Mouse (Mus musculus): ENCODE results near the gene Zcchc24.

The Zcchc24 gene

DNA sequence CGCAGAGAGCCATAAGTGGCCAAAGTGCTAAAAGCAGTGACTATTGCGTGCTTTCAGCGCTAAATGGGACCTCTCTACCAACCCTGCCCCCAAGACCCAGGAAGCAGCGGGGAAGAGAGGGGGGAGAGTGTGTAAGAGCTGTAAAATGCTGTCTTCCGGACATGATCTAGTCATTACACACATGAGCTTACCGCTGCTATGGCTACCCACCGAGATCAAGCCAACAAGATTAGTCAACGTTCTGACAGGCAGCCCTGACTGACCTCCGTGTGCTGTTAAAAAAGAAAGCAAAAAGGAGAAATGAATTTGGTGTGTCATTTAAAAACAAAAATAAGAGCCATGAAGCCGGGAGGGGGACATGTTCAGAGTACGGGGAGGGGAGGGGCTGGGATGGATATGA lies 11.8 kb upstream of the Zcchc24 start:
- DNase-seq (ENCODE audit: low read depth in 2 of 2, low spot score in 2 of 2): no peak

DNA sequence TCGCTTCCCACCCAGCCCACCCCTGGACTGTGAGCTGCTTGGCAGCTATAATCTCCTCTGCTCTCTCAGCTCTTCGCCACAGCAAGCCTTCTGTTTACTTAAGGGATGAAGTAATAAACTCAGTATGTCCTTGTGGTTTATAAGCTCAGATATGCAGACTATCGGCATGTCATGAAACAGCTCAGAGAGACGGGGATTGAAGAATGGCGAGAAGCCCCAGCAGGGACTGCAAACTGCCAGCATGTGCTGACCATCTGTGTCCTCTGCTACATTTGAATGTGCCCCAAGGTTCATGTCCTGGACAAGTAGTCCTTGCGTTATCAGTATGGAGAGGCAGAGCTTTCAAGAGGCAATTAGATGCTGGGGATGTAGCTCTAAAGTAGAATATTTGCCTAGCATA lies 7.5 kb upstream of the Zcchc24 start:
- no peak for DNase-seq (ENCODE audit: low read depth in 2 of 2, low spot score in 2 of 2)

DNA sequence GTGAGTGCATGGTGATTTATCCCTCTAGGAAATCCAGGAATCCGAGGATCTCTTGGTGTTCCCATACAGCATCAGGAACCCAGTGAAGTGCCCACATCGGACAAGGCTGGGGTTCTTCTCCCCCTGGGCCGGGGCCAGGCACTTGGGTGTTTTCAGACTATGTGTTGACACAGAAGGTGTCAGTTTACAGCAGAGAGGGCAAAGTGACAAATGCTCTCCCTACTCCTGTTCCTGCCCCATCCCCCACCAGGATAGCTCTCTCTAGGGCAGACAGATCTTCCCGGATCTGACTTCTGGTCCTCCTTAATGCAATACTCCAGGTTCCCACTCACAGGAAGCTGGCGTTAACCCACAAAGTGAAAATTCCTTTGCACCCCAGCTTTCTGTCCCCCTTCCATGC lies 5.3 kb upstream of the Zcchc24 start:
- no peak for DNase-seq (ENCODE audit: low read depth in 2 of 2, low spot score in 2 of 2)

DNA sequence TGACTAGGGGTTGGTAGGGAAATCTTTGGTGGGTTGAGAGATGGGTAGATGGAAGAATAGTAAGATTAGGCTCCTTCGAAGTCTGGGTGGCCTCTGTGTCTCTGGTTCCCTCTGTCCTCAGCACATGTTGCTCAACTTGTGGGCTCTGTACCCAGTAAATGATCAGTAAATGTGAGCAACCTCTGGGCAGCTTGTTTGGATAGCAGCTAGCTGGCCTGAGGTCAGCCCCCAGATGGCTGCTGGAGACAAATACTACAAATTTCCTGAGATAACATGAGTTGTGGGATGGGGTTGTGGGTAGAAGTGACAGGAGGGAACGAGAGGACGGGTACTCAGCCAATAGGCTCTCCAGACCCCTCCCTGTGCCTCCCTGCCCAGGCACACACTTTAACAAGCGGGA lies 4.2 kb upstream of the Zcchc24 start:
- no peak for DNase-seq (ENCODE audit: low read depth in 2 of 2, low spot score in 2 of 2)

DNA sequence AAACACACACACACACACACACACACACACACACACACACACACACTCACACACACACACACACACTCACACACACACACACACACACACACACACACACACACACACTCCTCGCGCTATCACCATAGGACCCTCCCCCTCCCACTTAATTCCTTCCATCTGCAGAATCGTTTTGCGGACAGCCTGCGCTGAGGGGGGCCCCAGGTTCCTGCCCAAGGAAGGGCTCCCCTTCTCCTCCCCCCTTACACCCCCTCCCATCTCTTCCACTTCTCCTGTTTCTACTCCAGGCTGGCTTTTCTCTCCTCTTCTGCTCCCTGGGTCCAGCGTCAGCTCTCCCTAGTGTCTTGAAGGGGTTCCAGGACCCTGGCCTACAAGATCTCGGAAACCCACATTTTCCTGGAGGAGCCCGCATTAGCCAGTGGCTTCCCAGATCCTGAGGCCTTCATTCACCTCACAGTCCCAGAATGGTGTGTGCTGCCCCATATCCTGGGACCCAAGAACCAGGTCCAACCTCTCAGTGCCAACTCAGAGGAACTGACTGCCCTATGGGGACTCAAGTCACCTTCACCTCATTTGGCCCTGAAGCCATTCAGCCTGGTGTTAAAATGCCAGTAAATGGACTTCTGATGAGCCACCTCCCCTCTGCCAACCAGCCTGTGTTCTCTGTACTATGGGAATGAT lies 927 bp upstream of the Zcchc24 start:
- DNase-seq (ENCODE audit: low read depth in 2 of 2, low spot score in 2 of 2): no peak

DNA sequence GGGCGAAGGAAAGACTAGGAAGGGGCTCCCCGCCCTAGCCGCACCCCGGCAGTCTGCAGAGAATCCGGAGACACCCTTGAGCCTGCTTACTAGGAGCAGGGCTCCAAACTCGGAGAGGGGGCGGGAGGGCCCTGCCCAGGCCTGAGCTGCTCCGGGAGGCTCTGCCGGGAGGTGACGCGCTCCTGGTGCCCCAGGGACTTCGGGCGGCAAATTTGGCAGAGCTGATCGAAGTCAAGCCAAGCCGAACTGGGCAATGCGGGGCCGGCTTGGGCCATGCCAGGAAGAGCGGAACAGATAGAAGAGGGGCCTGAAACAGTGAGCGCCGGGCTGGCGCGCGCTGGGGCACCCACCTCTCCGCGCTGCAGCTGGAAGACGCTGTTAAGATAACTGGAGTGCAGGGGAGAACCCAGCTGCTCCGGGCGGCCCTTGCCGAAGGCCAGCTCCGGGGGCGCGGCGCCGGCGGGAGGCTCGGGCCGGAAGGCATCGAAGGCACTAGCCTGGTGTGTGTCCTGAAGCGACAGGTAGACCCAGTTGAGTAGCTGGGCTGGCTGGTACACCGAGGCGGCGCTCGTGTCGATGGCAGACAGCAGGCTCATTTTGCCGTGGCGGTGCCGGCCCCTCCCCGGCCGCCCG lies 462 bp downstream of the Zcchc24 start:
- peak; percentile 16 to 34 for DNase-seq (ENCODE audit: low read depth in 2 of 2, low spot score in 2 of 2)

DNA sequence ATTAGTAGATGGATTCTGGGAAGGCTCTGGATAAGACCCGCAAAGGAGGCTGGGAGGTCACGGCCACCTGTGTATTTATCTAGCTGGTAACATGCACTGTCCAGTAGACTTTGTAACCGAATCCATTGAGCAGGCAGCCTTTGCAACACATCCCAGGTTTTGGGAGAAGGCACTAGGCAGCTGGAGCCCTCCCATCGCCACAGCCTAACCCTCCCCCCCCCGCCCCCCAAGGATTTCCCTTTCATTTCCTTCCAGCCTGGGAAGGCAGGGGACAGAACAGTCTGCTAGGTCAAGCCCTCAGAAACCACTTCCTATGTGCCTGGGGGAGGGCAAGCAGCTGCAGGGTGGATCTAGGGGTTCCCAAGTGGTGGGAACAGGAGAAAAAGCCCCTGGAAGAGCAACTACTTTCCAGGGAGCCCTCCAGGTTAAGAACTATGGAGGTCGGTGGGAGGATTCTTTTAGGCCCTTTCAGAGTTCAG lies 1.1 kb downstream of the Zcchc24 start:
- no peak for DNase-seq (ENCODE audit: low read depth in 2 of 2, low spot score in 2 of 2)

DNA sequence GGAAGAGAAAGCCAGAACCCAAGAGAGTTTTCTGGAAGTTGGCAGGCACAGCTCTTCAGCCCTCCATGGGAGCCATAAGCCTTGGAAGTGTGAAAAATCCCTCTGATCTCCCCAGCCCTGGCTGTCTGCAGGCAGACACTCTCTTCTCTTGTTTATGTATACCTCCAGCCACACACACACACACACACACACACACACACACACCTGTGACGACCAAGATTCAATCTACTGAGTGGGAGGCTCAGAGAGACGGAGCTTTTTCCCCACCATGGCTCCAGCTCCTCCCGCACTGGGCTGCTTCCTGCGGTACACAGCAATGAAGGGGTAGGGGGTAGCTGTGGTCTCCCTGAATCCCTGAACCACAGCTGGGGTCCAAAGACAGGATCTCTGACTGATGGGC lies 2.4 kb downstream of the Zcchc24 start:
- DNase-seq (ENCODE audit: low read depth in 2 of 2, low spot score in 2 of 2): no peak

DNA sequence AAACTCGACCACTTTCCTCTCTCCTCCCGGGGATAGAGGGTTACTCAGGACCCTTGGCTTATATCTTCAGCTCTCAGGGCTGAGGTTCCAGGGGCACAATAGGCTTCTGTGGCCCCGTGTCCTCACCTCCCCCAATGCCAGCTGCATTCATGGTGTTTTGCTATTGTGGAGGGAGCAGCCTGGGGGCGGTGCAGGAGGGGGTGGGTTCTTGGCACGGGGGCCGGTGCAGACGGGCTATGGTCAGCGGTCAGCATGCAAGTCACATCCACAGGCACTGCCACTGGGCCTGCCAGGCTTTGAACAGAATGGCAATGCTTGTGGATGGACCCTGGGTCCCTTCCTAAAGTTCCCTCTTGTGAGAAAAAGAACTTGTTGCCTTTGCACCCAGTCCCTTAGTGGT lies 2.9 kb downstream of the Zcchc24 start:
- DNase-seq (ENCODE audit: low read depth in 2 of 2, low spot score in 2 of 2): no peak

DNA sequence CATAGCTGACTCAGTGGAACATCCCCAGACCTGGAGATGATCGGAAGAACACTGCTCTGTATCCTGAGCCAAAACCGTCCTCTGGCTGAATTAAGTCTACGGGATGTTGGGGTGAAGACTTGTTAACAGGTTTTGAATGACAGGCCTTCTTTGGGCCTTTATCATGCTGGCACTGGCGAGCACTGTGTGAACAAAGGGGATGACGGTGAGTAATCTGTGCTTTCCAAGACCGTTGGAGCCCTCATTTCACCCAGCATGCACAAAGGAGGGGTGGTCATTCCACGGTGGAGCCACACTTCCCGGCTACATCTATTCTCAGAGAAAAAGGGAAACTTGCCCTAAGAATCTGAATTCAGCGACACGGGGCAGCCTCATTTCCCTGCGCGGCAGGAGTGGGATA lies 3.7 kb downstream of the Zcchc24 start:
- no peak for DNase-seq (ENCODE audit: low read depth in 2 of 2, low spot score in 2 of 2)

DNA sequence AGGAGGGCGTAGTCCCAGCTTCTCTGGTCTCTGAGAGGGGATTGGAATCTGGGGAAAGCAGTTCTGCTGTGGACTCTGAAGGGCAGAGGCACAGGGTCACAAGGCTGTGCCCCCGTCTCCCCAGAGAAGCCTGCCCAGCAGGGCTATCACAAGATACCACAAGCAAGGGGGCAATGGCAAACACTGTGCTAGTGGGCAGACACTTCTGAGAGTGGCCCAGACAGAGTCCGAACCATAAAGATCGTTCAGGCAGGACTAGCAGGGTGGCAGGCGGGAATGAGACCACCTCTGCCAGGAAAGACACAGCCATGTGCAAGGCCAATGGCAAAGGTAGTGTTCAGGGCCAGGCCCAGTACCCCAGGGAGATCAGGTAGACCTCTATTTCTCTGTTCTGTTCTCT lies 7.7 kb downstream of the Zcchc24 start:
- DNase-seq (ENCODE audit: low read depth in 2 of 2, low spot score in 2 of 2): no peak

DNA sequence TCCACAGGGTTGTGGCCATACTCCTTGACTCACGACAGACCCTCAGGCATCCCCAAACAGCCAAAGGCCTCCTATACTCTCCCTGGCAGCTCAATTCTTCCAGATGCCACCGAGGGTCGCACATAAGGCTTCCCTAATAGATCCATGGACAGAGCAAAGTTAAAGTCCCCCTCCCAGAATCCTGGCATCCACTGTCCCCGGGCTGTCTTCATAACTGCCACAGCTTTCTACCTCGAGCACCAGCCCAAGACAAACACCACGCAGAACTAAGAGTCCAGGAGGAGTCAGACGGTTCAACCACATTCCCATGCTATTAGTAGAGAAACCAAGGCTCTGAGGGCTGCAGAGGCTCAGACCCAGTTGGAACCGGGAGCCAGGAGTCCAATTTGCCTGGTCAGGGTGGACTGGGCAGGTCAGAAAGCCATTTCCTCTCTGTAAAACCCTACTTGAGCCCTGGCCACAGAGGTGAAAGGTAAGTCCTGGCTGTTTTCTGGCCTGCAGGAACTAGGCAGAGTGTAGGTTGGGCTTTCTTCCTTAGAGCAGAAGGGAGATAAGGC lies 8.8 kb downstream of the Zcchc24 start:
- no peak for DNase-seq (ENCODE audit: low read depth in 2 of 2, low spot score in 2 of 2)

DNA sequence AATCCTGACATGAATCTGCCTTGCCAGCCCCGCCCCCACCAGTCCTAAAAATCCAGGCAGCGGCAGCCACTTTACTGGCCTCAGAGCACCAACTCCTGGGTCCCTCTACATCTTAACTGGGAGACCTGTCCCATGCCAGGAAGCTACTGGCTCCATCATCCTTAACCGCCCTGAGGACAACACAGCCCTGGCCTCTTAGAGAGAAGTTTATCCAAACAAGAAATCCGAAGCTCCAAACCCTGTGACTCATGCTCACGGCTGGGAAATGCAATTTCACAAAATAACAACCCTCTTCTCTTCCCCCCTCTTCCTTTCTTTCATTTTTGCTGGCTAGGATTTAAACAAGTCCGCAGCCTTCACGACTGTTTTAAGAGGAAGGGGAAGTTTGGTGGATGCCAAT lies 9.3 kb downstream of the Zcchc24 start:
- no peak for DNase-seq (ENCODE audit: low read depth in 2 of 2, low spot score in 2 of 2)

DNA sequence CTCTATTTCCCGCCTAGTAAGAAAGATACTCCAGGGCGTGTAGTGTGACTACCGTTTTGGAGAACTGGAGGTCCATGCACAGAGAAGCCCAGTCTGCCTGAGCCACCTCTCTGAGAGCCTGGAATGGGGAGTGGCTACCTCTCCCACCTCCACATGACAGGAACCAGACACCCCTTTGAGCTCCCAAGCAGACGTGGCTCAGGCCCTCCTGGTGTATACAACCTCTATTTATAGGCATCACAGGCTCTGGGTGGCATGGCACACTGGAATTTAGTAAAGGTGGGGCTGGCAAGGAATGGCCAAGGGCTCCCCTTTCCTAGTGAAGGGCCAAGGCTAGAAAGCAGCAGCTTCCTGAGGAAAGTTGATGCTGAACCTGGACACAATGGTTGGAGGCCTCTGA lies 10.9 kb downstream of the Zcchc24 start:
- no peak for DNase-seq (ENCODE audit: low read depth in 2 of 2, low spot score in 2 of 2)

DNA sequence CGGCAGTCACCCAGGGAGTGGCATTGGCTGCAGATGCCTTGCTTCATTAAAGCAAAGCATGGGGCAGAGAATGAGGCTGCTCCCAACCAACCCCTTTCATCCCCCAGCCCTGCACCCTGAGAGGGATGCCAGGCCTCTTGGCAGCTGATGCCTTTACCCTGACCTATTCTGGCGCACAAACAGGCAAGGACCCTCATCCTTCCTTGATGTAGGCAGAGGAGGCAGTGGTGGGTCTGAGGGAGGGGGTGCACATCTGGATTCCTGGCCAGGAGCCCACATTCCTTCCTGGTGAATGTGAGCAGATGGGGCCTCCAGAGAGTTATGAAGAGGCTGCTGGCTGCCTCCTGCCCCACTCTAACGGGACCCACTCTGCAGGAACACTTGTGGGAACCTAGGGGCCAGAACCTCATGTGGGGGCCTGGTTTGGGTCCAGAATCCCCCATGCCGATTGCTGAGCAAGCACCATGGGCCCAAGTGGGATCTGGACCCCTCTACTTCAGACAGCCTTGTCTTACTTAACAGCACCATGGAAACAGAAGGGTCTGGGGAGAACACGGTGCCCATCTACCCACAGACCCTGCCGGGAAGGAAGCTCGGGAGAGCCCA lies 12.4 kb downstream of the Zcchc24 start:
- DNase-seq (ENCODE audit: low read depth in 2 of 2, low spot score in 2 of 2): no peak

DNA sequence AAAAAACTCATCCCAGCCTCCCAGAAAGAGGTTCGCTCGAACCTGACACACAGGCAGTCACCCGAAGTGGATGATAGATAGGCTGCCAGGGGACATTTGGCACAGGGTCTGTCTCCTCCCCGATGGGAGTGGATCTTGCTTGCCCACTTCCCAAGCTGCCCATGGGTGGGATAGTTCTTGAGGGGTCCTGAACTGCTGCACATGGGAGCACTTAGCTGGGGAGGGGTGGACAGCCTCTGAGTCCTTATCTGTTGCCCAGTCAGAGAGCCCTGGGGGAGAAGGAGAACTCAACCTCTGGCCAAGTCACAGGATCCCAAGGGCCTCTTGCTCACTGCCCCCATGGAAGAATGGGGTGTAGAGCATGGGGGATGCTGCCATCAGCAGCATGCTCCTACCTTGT lies 13.3 kb downstream of the Zcchc24 start:
- DNase-seq (ENCODE audit: low read depth in 2 of 2, low spot score in 2 of 2): no peak

DNA sequence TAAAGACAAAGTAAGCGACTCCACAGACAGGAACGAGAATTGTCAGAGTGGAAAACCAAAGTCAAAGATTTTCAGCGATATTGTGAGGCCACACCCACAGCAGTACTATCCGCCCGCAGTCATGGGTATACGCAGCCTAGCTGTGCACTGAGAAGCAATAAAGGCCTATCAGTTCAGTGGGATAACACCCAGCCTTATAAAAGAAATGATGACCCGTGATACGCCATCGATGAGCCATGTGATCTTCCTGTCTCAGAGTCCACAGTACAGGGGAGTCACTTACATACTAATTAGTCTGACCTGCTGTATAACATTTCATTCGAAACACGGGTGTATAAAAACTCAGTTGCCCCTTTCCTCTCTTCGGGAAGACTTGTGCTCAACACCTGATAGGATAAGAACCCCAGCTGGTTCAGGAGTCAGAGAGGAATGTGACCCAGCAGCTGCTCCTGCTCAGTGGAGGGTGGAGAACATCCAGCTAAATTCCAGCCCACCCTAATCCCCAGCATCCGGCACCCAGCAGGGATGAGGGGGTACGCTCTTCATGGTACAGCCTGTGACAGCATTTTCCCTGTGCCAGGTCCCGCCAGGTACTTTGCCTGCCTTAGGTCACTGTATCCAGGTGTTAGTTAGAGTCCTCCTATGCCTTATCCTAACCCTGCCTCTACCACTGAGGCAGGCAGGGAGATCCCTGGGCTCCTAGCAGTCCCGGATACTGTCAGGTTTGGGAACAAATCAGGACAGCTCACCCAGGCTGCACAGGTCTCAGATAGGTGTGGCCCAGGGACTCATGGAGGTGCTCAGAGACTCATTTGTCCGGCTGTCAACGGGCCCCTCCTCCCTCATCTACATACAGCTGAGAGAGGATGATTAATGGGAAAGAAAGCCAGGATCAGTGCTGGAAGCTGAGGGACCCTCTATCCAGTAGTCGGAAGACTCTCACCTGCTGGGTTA lies 14.0 kb downstream of the Zcchc24 start:
- DNase-seq (ENCODE audit: low read depth in 2 of 2, low spot score in 2 of 2): no peak

DNA sequence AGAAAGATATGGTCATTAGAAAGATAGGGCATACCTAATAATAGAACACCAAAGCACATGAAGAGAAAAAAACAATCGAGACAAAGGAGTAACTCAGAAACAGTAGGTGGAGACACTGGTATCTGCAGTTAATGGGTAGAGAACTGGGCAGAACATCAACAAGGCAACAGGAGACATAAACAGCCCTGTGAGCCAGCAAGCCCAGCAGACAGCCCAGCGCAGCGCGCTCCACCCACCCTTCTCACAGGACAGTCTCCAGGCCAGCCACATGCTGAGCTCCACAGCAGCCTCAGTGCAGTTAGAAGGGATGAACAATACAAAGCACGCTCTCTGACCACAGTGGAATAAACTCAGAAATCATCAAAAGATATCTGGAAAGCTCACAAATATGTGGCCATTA lies 15.8 kb downstream of the Zcchc24 start:
- DNase-seq (ENCODE audit: low read depth in 2 of 2, low spot score in 2 of 2): no peak

DNA sequence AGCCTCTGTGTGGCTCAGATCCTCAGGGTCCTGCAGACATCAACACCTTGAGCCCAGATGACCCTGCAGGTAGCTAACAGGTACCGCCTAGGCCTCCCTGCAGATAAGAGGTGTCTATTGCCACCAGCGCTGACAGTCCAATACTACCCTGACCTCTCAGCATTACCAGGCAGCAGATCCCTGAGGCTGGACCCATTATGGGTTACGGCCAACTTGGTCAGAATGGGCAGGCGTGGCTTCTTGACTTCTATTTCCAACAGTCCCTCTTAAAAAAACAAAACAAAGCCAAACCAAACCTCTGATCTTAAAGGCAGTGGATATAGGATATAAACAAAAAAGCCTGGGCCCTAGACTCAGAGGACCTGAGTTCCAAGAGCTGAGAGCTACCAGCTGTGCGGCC lies 17.8 kb downstream of the Zcchc24 start:
- DNase-seq (ENCODE audit: low read depth in 2 of 2, low spot score in 2 of 2): no peak

DNA sequence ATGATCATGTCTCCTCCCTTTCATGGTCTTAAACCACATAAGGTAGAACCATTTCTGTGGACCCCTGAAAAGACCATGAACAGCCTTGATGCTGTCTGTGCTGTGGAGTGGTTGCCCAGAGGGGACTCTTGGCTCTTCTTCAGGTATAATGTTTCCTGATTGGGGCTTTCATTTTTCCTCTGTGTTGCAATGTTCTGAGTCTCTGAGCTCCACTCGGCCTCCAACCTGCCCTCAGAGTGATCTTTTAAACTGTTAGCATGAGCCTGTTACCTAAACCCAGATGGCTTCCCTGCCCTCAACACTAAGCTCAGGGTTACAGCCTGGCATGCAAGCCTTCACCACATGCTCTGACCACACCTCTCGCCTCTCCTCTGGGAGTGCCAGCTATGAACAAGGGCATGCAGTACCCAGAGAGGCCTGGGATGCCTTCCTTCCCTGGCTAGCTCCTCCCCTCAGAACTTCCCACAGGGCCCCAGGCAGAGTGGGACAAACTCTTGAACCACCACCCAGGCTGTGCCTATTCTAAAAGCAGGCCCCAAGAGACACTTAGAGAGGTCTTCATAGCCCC lies 18.3 kb downstream of the Zcchc24 start:
- no peak for DNase-seq (ENCODE audit: low read depth in 2 of 2, low spot score in 2 of 2)

All from CD8-positive naive resting alpha-beta T cell, adult 2 months (primary cell).